Mouse (Mus musculus) mouse trophoblast stem cell (cell line): ENCODE data around the gene Ifna13.

Experiments used
- in situ Hi-C, 2 experiments: fragments of 300-500 bp; cut with MseI, MboI; formaldehyde crosslinking; loops; 2 replicates in 1 of 2; 3 replicates in 1 of 2; pipeline ENCODE4 v1.15.1; 2025

Ifna13 gene

DNA sequence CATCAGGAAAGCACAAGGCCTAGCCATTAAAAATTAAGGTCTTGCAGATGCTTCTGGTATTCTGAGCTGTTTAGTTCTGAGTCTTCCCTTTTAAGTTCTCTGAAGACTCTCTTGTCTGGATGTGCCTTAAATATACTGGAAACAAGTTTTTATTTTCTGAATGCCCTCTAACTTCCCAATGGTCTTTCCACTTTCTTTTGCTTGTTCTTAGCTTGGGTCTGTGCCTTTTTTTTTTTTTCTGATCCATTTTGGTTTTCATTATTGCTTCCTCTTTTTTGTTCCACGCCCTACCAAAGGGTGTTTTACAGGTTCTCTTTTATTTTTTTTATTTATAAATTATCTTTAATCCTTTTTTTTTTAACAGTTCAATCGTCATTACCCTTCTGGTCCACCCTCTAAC lies at the start of gene Ifna13:
TSS of gene Ifna13 (minus strand) at position 101 of the 400 bp plus-strand sequence.
- in situ Hi-C loops, result no loop called here

DNA sequence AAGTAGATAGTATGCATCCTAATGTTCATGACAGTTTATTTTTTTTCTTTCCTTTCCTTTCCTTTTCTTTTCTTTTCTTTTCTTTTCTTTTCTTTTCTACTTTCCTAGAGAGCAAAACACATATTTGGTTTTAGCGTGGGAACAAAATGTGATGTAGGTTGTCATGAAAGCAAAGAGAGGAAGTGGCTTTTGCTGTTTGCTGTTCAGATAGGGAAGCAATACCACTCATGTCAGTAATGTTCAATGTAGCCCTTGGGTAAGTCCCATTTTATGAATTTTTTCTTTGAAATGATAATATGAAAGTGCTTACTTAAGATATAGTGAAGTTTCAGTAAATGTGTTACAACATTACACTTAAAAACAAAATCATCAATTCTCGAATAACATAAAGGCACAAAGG lies 49.1 kb upstream of the Ifna13 start:
- in situ Hi-C loops, result no loop called here

DNA sequence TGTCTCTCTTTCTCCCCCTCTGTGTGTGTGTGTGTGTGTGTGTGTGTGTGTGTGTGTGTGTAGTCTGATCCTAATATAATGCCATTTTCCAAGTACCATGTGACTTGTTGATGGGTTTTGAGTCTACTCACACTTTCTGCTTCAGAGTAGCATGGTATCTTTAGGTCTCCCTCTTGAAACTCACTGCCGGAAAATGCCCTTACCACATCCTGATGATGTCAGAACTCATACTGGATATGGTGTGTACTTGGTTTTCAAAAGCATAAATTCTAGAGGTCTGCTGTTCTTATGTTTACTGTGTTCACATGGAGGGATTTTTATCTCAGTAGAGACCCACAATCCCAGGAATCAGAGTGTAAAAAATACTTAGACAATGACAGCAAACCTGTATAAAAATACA lies 48.3 kb upstream of the Ifna13 start:
- in situ Hi-C loops, result no loop called here

DNA sequence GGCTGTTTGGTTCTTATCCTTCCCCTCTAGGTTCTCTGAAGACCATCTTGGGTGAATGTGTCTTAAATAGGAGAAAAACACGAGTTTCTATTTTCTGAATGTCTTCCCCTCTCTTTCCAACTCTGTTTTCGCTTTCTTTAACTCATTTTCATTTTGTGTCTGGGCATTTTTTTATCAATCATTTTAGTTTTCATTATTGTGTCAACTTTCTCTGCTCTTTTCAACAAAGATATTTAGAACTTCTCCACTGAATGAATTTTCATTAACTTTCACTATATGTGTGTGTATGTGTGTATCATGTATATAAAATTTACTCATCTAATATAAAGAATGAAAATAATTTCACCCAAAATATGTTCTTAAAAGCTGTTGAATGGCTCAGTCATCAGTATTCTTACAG lies 47.0 kb upstream of the Ifna13 start, which contains the start of gene Ifnab:
TSS of gene Ifnab (minus strand) at position 101 of the 400 bp plus-strand sequence.
- in situ Hi-C loops, result no loop called here

DNA sequence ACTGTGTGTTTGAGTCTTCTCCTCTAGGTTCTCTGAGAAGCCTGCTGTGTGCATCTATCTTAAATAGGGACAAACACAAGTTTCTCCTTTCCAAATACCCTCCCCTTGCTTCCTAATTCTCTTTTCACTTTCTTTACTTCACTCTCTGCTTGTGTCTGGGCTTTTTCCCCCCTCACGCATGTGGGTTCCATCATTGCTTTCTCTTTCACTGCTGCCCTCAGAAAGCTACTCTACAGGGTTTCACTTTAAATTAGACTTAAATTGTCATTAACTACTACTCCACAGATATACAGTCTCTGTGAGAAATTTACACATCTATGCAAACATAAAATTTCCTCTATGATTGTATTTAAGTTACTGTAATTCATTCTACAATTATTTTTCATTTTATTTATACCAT lies 39.6 kb upstream of the Ifna13 start, which contains the start of gene Ifna2:
TSS of gene Ifna2 (minus strand) at position 101 of the 400 bp plus-strand sequence.
- in situ Hi-C loops, result no loop called here

DNA sequence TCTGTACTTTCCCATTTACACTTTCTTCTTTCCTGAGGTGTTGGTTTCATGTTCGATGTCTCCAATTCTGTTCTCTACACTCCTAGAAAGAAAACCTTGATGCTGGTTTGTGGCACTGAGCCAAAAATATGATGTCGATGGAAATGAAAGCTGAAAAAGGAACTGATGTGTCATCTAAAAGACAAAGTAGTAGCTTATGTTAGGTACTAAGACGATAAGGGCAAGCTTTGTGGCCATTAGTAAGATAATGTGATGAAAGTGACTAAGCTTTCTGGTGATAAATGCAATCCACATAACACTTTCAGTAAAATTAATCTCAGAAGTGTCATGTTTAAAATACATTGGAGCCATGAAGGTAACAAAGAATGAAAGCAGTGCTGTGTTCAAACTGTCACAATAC lies 37.1 kb upstream of the Ifna13 start:
- in situ Hi-C loops, result no loop called here

DNA sequence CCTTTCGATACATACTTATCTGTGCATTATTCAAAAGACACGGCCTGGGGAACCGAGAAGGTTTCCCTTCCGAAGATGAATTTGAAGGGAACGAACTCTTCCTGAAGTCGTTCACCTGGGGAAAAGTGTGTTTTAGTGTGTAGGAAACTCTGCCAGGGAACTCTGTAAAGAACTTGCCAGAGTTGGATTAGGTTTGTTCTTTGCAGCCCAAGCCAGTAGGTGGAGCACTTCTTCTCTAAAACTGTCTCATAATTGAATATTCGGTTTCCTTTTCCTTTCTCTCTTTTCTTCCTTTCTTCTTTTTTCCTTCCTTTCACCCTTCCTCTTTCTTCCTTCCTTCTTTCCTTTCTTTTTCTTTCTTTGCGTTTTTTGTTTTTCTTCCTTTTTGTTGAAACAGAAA lies 36.1 kb upstream of the Ifna13 start:
- in situ Hi-C loops, result no loop called here

DNA sequence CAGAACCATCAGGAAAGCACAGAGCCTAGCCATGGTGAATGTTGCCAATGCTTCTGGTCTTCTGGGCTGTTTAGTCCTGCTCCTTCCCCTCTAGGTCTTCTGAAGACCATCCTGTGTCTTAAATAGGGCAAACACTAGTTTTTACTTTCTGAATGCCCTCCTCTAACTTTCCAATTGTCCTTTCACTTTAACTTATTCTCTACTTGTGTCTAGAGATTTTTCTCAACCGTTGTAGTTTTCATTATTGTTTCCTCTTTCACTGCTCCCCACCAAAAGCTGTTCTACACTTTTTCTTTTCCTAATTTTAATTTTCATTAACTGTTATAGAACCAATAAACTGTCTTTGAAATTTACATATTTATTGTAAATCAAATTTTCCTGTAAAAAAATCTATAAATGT lies 32.6 kb upstream of the Ifna13 start, which contains the start of gene Ifna16:
TSS of gene Ifna16 (minus strand) at position 101 of the 400 bp plus-strand sequence.
- in situ Hi-C loops, result no loop called here

DNA sequence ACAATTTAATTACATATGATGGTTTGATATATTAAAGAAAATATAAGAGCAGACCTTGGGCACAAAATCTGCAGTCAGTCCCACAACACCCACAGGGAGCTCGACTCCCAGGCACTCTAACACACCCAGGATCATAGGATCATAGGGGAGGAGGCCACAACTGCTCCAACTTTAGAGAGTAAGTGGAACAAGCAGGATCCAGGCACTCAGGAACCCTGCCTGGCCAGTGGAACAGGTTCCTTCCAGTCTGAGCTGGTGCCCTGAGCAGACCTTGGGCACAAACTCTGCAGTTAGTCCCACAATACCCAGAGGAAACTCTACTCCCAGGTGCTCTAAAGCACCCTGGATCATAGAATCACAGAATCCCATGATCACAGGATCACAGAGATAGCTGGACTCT lies 11.2 kb upstream of the Ifna13 start:
- in situ Hi-C loops, result no loop called here

DNA sequence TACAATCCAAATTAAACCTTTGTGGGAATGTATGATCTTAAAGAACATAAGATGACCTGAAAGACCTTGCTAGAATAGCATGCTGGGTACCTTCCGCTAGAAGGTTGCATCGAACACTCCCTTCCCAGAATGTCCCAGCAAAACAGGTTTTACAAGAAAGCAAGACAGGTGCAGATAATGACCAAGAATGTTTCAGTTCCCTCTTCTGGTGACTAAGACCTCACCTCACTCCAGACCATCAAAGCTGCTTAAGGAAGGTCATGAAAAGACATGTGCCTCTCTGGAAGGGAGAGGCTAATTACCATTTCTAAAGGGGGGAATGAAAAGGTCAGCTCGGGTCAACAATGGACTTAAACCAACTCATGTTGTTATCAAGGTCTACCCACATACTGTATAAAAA lies 9.4 kb upstream of the Ifna13 start:
- in situ Hi-C loops, result no loop called here

DNA sequence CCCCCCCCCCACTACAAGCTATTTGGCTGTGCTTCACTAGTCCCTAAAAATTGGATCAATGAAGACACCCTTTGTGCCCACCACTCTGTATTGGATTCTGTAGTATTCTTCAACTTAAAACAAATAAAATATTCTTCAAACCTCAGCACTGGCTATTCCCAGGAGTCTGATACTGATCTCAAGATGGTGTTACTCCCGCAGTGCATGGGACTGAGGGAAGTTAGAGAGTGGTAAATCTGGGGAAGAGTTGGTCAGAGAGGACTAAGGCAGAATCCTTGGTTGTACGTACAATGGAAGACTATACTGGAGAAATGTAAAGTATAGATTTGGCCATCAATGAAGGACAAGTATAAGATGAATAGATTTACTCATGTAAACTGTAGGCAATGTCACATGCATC lies 1.7 kb downstream of the Ifna13 start:
- in situ Hi-C loops, result no loop called here

DNA sequence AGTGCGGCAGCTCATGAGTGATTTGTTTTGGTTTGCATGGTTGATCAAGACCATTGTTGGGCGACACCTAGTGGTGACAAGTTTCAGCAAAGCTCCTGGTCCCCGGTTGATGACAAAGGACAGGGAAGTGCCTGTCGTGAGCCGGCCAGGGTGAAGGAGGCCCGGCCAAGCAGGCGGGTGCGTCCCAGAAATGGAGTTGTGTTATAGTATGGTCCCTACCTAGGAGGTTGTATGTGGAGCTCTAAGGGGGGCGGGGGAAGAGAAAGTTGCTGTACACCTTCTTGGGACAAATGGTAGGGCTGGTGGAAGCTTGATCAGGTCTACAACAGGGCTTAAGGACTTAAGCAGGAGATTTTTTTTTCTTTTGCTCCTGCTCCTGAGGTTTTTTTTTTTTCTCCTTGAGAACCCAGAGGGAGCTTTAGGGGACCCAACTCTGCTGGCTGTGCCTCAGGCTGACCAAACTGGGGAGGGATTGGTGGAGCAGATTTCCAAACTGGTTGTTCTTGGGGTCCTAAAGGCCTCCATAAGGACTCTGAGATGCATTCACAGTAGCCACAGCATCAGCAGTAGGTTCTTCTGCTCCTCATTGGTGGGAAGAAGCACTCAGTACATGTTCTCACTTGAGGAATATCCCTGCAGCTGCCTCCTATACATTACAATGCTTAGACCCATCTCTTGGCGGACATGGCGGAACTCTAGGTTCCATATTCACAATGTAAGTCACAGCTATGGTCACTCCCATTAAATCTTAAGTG lies 3.0 kb downstream of the Ifna13 start:
- in situ Hi-C loops, result no loop called here

DNA sequence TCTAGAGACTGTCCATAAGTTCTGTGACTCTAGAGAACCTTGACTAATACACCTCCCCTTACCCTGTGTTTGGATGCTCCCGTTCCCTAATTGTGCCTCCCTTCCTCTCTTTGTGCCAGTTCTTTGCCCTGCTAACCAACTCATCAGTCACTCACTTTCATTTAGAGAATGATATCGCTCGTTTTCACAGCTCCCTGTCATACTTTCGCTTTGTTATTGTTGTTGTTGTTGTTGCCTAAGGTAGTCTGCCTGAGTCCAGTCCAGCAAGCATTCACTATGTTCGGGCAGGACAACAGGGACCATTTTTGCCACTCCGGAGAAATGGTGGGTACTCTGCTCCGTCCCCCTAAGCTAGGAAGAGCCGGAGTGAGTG lies 3.6 kb downstream of the Ifna13 start:
- in situ Hi-C loops, result no loop called here

DNA sequence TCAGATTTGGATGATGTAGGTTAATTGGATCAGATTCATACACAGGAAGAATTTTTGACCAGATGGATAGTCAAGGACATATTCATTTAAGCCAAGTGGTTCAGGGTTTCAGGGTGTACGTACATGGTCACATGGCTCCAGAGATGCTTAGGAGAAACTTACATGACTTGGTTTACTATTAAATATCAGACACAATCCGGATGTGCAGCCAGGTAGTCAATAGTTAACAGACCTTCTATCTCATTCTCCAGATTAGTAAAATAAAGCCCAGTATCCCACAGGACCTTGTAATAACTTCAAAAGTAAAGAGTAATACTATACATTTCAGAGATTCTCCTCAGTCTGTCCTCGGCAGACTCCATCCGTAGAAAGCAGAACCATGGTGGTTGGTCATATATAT lies 9.9 kb downstream of the Ifna13 start, which contains the start of gene C87499:
TSS of gene C87499 (minus strand) at position 101 of the 400 bp plus-strand sequence.
- in situ Hi-C loops, result no loop called here

DNA sequence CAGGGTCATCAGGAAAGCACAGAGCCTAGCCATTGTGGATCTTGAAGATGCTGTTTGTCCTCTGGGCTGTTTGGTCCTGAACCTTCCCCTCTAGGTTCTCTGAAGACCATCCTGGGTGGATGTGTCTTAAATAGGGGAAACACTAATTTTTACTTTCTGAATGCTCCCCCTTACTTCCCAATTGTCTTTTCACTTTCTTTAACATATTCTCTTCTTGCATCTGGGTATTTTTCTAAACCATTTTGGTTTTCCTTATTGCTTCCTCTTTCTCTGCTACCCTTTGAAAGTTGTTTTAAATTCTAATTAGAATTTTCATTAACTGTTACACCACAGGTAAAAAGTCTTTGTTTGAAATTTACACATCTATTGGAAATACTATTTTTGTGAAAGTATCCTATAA lies 41.0 kb downstream of the Ifna13 start, which contains the start of gene Ifna12:
TSS of gene Ifna12 (minus strand) at position 101 of the 400 bp plus-strand sequence.
- in situ Hi-C loops, result no loop called here
